ENCODE assay signal across 22 mouse cellular contexts in the genomic region with DNA sequence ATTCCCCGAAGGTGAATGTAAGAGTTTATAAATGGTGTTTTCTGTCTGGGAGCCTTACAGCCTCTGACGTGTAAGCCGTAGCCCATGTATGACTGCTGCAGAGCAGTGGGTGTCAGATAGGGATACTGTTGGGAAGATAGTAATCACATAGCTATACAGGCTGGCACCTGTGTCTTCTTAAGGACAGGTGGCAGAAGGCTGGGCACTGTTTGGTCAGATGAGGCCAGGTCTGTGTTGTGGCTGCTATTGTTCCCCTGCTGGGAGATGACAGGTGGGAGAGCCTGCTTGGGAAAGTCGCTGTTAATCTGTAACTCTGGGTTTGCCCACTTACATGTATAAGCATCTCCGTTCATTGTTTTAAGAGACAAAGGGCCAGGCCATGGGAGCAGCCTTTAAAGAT. TPM values are rescaled to one million over a fixed set of nuclear protein-coding genes. Genes with fewer than 3 reads are reported as not detected.
A peak's percentile ranks its signal among the peaks of the same experiment; 100 is the strongest.
DNase-seq lines count a peak whose midpoint lies in the region; ATAC-seq and TF ChIP-seq lines count a peak whose summit lies in the region.
"Had no signal": no experiment of that assay in that cellular context is flagged by ENCODE, and none has a peak within 500 bp of the region (broad histone marks: within the 10 kb centered on the region; RNA-seq: fewer than 3 reads in every experiment).

No protein-coding gene starts in this region.

- H3K27me3 ChIP-seq in intestine, embryonic 15.5 days (replicated peaks): no peaks in the 10 kb centered on the region
- no peaks in the 10 kb centered on the region for H3K27me3 ChIP-seq in intestine, postnatal 0 days (replicated peaks; ENCODE audit: control insufficient read depth, insufficient read depth, low read length)
- H3K27me3 ChIP-seq in lung, embryonic 16.5 days (ENCODE audit: control insufficient read depth, insufficient read depth, low read depth, low read length): no peaks in the 10 kb centered on the region
- H3K27me3 ChIP-seq in limb, embryonic 14.5 days (ENCODE audit: control insufficient read depth, insufficient read depth, low read length): no peaks in the 10 kb centered on the region
- H3K27me3 ChIP-seq in forebrain, embryonic 13.5 days: no peaks in the 10 kb centered on the region; the same call in 1 of the 2 replicates
- H3K27me3 ChIP-seq: stomach, embryonic 15.5 days had no signal

- peaks cover 19% of the 10 kb centered on the region for H3K4me1 ChIP-seq in intestine, embryonic 15.5 days (replicated peaks)
- 0 out of 2 replicates have a peak, but pooled peaks cover 4% of the 10 kb centered on the region for H3K4me1 ChIP-seq in intestine, postnatal 0 days (replicated peaks; ENCODE audit: control insufficient read depth, insufficient read depth, low read length)
- peaks cover 42% of the 10 kb centered on the region for H3K4me1 ChIP-seq in lung, embryonic 16.5 days (replicated peaks; ENCODE audit: control insufficient read depth, insufficient read depth, low read length)
- peaks cover 48% of the 10 kb centered on the region for H3K4me1 ChIP-seq in limb, embryonic 14.5 days (ENCODE audit: control insufficient read depth, insufficient read depth, low read length)
- peaks cover 10% of the 10 kb centered on the region; the same call in 1 of the 2 replicates for H3K4me1 ChIP-seq in forebrain, embryonic 13.5 days

- no peak for TF ChIP-seq POLR2A in limb, embryonic 14.5 days (IDR thresholded peaks at IDR 0.05; ENCODE audit: borderline replicate concordance, extremely low read depth, insufficient read depth, insufficient read length)

- H3K9me3 ChIP-seq in intestine, embryonic 15.5 days: no peaks in the 10 kb centered on the region
- no peaks in the 10 kb centered on the region for H3K9me3 ChIP-seq in intestine, postnatal 0 days (ENCODE audit: control insufficient read depth)
- H3K9me3 ChIP-seq in lung, embryonic 16.5 days (ENCODE audit: control insufficient read depth, low read length): no peaks in the 10 kb centered on the region
- H3K9me3 ChIP-seq in limb, embryonic 14.5 days (ENCODE audit: control insufficient read depth, low read length): no peaks in the 10 kb centered on the region
- no peaks in the 10 kb centered on the region for H3K9me3 ChIP-seq in forebrain, embryonic 13.5 days (replicated peaks)
- H3K9me3 ChIP-seq: G1E; midbrain, embryonic 15.5 days; stomach, embryonic 15.5 days had no signal

- 60% methylated on average over 5 of the region's 5 CpGs for WGBS in intestine, embryonic 15.5 days
- 65% methylated on average over 5 of the region's 5 CpGs for WGBS in intestine, postnatal 0 days
- WGBS in lung, embryonic 16.5 days: 46% methylated on average over 5 of the region's 5 CpGs
- 33% methylated on average over 5 of the region's 5 CpGs for WGBS in limb, embryonic 14.5 days
- WGBS in forebrain, embryonic 13.5 days: 71% methylated on average over 5 of the region's 5 CpGs

- peak; percentile 52; the same call in 1 of the 2 replicates for ATAC-seq in intestine, embryonic 15.5 days
- ATAC-seq in intestine, postnatal 0 days: no peak
- ATAC-seq in lung, embryonic 16.5 days (ENCODE audit: low read depth): no peak
- ATAC-seq in limb, embryonic 14.5 days (ENCODE audit: low FRiP score, low read depth): peak; percentile 39; the same call in 1 of the 2 replicates
- no peak for ATAC-seq in forebrain, embryonic 13.5 days
- ATAC-seq: activated CD4-positive, CD25-positive, alpha-beta regulatory T cell, adult 4 months; hindbrain, embryonic 16.5 days; midbrain, embryonic 15.5 days had no signal

- no peak overlapping the region for H3K4me2 ChIP-seq in intestine, embryonic 15.5 days (replicated peaks)
- H3K4me2 ChIP-seq in intestine, postnatal 0 days (replicated peaks; ENCODE audit: low read depth): no peak overlapping the region
- no peak overlapping the region for H3K4me2 ChIP-seq in lung, embryonic 16.5 days (ENCODE audit: low read depth, low read length)
- H3K4me2 ChIP-seq in limb, embryonic 14.5 days (replicated peaks; ENCODE audit: low read depth, low read length, severe bottlenecking): no peak overlapping the region
- H3K4me2 ChIP-seq in forebrain, embryonic 13.5 days: no peak overlapping the region
- H3K4me2 ChIP-seq: liver, embryonic 11.5 days; lung, embryonic 14.5 days; midbrain, embryonic 15.5 days; stomach, embryonic 15.5 days had no signal

- no peak overlapping the region for H3K4me3 ChIP-seq in intestine, embryonic 15.5 days (replicated peaks)
- no peak overlapping the region for H3K4me3 ChIP-seq in intestine, postnatal 0 days (ENCODE audit: low read depth, low read length)
- H3K4me3 ChIP-seq in lung, embryonic 16.5 days (ENCODE audit: low read length): no peak overlapping the region
- no peak overlapping the region for H3K4me3 ChIP-seq in limb, embryonic 14.5 days (replicated peaks; ENCODE audit: low read length)
- no peak overlapping the region for H3K4me3 ChIP-seq in forebrain, embryonic 13.5 days
- H3K4me3 ChIP-seq: midbrain, embryonic 15.5 days; stomach, embryonic 15.5 days had no signal

- no peak overlapping the region for H3K9ac ChIP-seq in intestine, embryonic 15.5 days
- H3K9ac ChIP-seq in intestine, postnatal 0 days (ENCODE audit: low read depth, low read length): no peak overlapping the region
- H3K9ac ChIP-seq in lung, embryonic 16.5 days (ENCODE audit: low read length): no peak overlapping the region
- H3K9ac ChIP-seq in limb, embryonic 14.5 days (ENCODE audit: low read depth, low read length, severe bottlenecking): no peak overlapping the region
- H3K9ac ChIP-seq in forebrain, embryonic 13.5 days: no peak overlapping the region
- H3K9ac ChIP-seq: lung, embryonic 14.5 days; midbrain, embryonic 15.5 days; stomach, embryonic 15.5 days had no signal

- H3K36me3 ChIP-seq in intestine, embryonic 15.5 days: no peaks in the 10 kb centered on the region
- no peaks in the 10 kb centered on the region; the same call in 1 of the 2 replicates for H3K36me3 ChIP-seq in intestine, postnatal 0 days (ENCODE audit: control insufficient read depth, insufficient read depth)
- H3K36me3 ChIP-seq in lung, embryonic 16.5 days (ENCODE audit: control insufficient read depth, insufficient read depth, low read length): peaks cover 5% of the 10 kb centered on the region; the same call in 1 of the 2 replicates
- no peaks in the 10 kb centered on the region for H3K36me3 ChIP-seq in limb, embryonic 14.5 days (ENCODE audit: control insufficient read depth, insufficient read depth, low read length)
- H3K36me3 ChIP-seq in forebrain, embryonic 13.5 days (ENCODE audit: poor library complexity, severe bottlenecking): no peaks in the 10 kb centered on the region
- H3K36me3 ChIP-seq: G1E; midbrain, embryonic 15.5 days; stomach, embryonic 15.5 days had no signal

- TF ChIP-seq CTCF in intestine, postnatal 0 days (IDR thresholded peaks at IDR 0.05; ENCODE audit: low read depth): no peak

- peak; percentile 10 for DNase-seq in cerebellum, adult 9-10 months
- no peak for DNase-seq in cerebellum, adult 8-10 months
- DNase-seq in lung, postnatal 10 days: no peak
- DNase-seq in limb, embryonic 14.5 days (ENCODE audit: low spot score): no peak
- DNase-seq: gastrocnemius, postnatal 10 days; heart, adult 18-20 months; heart, postnatal 36 days; kidney, adult 18-20 months; lung, embryonic 14.5 days; right cerebral cortex, postnatal 25 days; thymus, adult 18-20 months; thymus, postnatal 4 days had no signal

- no peak overlapping the region for H3K27ac ChIP-seq in intestine, embryonic 15.5 days
- H3K27ac ChIP-seq in intestine, postnatal 0 days (ENCODE audit: low read depth, low read length): no peak overlapping the region
- peak overlapping the region; percentile 74 for H3K27ac ChIP-seq in lung, embryonic 16.5 days (ENCODE audit: low read length)
- no peak overlapping the region for H3K27ac ChIP-seq in limb, embryonic 14.5 days (replicated peaks; ENCODE audit: low read depth, low read length)
- no peak overlapping the region for H3K27ac ChIP-seq in forebrain, embryonic 13.5 days
- H3K27ac ChIP-seq: midbrain, embryonic 15.5 days had no signal

RNA-seq across cellular contexts. Expression of a gene that starts 16.1 kb away (rescaled TPM):
- polyA plus RNA-seq in intestine, embryonic 15.5 days (2015; fragmentation: Nextera tagmentation; extraction: Ambion mirVana): 19.4 and 19.8 TPM in 2 replicates
- polyA plus RNA-seq in intestine, postnatal 0 days (2015; fragmentation: Nextera tagmentation; extraction: Ambion mirVana): 10.2 and 10.9 TPM in 2 replicates
- polyA plus RNA-seq in lung, embryonic 16.5 days (2015; fragmentation: Nextera tagmentation; extraction: Ambion mirVana): 53.1 and 54.1 TPM in 2 replicates
- 60.5 and 82.1 TPM in 2 replicates for polyA plus RNA-seq in limb, embryonic 14.5 days (2012; rRNA removed)
- 69.4 and 71.9 TPM in 2 replicates for polyA plus RNA-seq in limb, embryonic 14.5 days (2014; fragmentation: Nextera tagmentation; extraction: Ambion mirVana)
- 10.1 and 12.3 TPM in 2 replicates for polyA plus RNA-seq in forebrain, embryonic 13.5 days (2015; fragmentation: Nextera tagmentation; extraction: Ambion mirVana)
- polyA plus RNA-seq: activated CD4-positive, CD25-positive, alpha-beta regulatory T cell, adult 4 months; G1E had no signal

Comparison
In these comparisons a context has a peak if more than half of its experiments do, and no peak if none do; other contexts are left out.
1. ATAC-seq: peak in intestine, embryonic 15.5 days (single experiment) and limb, embryonic 14.5 days (single experiment); none in intestine, postnatal 0 days (single experiment), lung, embryonic 16.5 days (single experiment) and forebrain, embryonic 13.5 days (single experiment).